Mouse (Mus musculus) midbrain, embryonic 15.5 days (tissue): ENCODE data around the gene Syt1. TPM values are rescaled to one million over a fixed set of nuclear protein-coding genes. Genes with fewer than 3 reads are reported as not detected.

Source experiments
- ATAC-seq: fragments of 200-750 bp; cut with Nextera tagmentation; replicated peaks from 2 replicates; pipeline ENCODE4 v1.8.0; 2017; ENCODE audit warnings: moderate TSS enrichment
- H3K27ac ChIP-seq: fragments of 300-500 bp; sonication (generic); 2 replicates; pipeline ENCODE4 v1.5.1; 2015; ENCODE audit warnings: mild to moderate bottlenecking, inconsistent platforms
- H3K27me3 ChIP-seq: fragments of 300-500 bp; sonication (generic); replicated peaks from 2 replicates; pipeline ENCODE4 v1.6.1; 2015; ENCODE audit warnings: inconsistent platforms
- H3K36me3 ChIP-seq: fragments of 300-500 bp; sonication (generic); replicated peaks from 2 replicates; pipeline ENCODE4 v1.6.1; 2015; ENCODE audit warnings: inconsistent platforms
- H3K4me1 ChIP-seq: fragments of 300-500 bp; sonication (generic); 2 replicates; pipeline ENCODE4 v1.6.1; 2015; ENCODE audit warnings: inconsistent platforms
- H3K4me2 ChIP-seq: fragments of 300-500 bp; sonication (generic); 2 replicates; pipeline ENCODE4 v1.6.1; 2015; ENCODE audit warnings: inconsistent platforms, mild to moderate bottlenecking, moderate library complexity
- H3K4me3 ChIP-seq: fragments of 300-500 bp; sonication (generic); 2 replicates; pipeline ENCODE4 v1.5.1; 2015; ENCODE audit warnings: mild to moderate bottlenecking, inconsistent platforms
- H3K9ac ChIP-seq: fragments of 300-500 bp; sonication (generic); 2 replicates; pipeline ENCODE4 v1.6.1; 2015; ENCODE audit warnings: mild to moderate bottlenecking, inconsistent platforms
- H3K9me3 ChIP-seq: fragments of 300-500 bp; sonication (generic); 2 replicates; pipeline ENCODE4 v1.6.1; 2016; ENCODE audit warnings: inconsistent platforms
- WGBS: fragments of 180-500 bp; shearing (Covaris S2); methylation state at CpG from one replicate; pipeline ENCODE4 v1.1.7; 2015; ENCODE audit warnings: mixed read lengths; 5-methylcytosine and 5-hydroxymethylcytosine counted together
- polyA plus RNA-seq: library from polyadenylated mRNA; unstranded; fragments of >200 nt; fragmentation: Nextera tagmentation; extraction: Ambion mirVana; gene quantifications from 2 replicates; pipeline ENCODE4 v1.2.1, GENCODE M21; 2015

Gene Syt1
- polyA plus RNA-seq, 1 experiment from 2014 or later: 121 TPM

DNA sequence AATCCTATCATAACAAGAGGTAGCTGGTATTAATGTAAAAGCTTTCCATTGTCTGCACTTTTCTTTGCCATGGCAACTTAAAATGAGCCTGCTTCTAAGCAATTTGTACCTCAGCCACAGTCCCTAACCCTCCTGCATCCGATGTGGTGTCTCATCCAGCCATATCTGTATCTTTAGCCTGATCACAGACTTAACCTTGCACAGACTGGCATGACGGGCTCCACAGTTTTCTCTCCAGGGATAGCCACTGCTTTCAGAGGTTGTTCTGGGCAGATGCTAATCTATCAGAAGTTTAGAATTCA, 451.2 kb downstream of the Syt1 start:
- peak; percentile 48; the same call in 1 of the 2 replicates for ATAC-seq
- Histone ChIP-seq H3K4me2 (no peak overlapping the region), H3K9ac (no peak overlapping the region), H3K9me3 (no peaks in the 10 kb centered on the region), H3K36me3 (no peaks in the 10 kb centered on the region), H3K27ac (peak overlapping the region; percentile 46), H3K4me3 (no peak overlapping the region), H3K4me1 (peaks cover 12% of the 10 kb centered on the region), H3K27me3 (no peaks in the 10 kb centered on the region)
- 44% methylated on average over 2 of the region's 2 CpGs for WGBS

DNA sequence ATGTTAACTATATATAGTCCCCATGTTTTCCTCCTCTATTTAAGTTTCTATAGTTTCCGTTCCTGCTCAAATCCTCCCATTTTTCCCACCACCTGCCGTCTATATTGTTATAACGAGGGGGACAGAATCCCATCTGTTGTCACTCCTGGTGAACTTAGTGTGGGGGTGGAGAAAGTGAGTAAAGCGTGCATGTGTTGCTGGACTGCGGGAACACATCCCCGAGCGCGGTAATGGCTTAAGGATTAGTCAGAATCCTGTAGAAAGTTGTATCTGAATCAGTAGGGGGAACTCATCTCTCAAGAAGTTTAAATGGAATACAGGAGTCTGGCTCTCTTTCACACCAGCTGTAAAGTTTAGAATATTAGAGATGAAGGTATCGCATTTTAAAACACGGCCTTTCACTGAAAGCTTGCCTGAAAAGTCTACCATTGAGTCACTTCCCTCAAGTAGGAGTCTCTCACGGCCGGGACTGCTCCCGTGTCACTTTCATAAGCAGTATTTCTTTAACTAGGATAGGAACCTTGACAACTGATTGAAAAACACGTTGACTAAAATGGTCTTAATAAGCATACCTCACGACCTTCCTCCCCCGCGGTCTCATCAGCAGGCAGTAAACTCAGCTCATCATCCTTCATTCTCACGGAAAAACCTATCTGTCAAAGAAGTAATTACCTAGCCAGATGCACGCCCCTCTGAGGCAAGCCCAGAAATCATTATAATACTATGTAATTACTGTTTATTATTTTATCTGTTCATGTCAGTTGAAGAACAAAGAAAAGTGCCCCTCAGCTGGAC, 451.8 kb downstream of the Syt1 start:
- ATAC-seq: peak; percentile 50
- no peaks in the 10 kb centered on the region for H3K27me3 ChIP-seq
- no peak overlapping the region for H3K4me3 ChIP-seq
- no peaks in the 10 kb centered on the region for H3K9me3 ChIP-seq
- 54% methylated on average over 19 of the region's 19 CpGs for WGBS
- H3K4me2 ChIP-seq: no peak overlapping the region
- peak overlapping the region; percentile 46 for H3K27ac ChIP-seq
- no peak overlapping the region for H3K9ac ChIP-seq
- H3K4me1 ChIP-seq: peaks cover 12% of the 10 kb centered on the region
- H3K36me3 ChIP-seq: no peaks in the 10 kb centered on the region

DNA sequence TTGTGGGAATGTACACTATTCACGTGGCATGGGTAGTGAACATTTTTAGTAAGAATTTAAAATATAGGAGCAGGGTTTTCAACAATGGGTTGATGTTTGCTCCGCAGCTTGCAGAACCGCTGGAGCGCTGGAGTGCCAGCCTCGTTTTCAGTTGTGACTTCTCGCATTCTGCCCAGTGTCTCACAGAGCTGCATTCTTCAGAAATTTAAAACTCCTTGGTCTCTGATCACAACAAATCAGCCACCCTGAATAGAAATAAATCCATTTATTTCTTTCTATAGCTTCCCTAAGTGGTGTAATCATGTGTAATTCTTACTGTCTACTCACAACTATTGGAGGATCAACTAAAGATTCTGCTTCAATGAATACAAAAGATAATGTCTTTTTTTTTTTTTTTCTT, 458.2 kb downstream of the Syt1 start:
- ATAC-seq: no peak
- Histone ChIP-seq H3K36me3 (no peaks in the 10 kb centered on the region), H3K27me3 (no peaks in the 10 kb centered on the region), H3K9me3 (no peaks in the 10 kb centered on the region), H3K4me1 (no peaks in the 10 kb centered on the region), H3K4me3 (no peak overlapping the region), H3K4me2 (no peak overlapping the region), H3K27ac (no peak overlapping the region), H3K9ac (no peak overlapping the region)
- 77% methylated on average over 6 of the region's 6 CpGs for WGBS

DNA sequence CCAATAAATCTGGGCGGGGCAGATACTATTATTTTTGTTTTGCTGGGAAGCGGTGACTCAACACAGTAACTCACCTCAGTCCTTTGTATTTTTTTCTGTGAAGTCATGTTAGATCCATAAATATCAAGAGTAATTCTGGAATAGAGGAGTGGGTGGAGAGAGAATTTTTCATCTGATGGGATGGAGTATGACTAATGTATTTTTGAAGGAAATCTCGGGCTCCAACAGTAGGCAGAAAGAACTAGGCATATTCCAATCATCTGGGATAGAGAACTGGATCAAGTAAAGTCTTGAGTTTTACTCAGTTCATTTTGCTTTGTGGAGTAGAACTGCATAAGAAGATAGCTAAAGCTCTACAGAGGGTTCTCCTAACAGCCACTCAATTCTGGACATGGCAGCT, 465.1 kb downstream of the Syt1 start:
- ATAC-seq: no peak

DNA sequence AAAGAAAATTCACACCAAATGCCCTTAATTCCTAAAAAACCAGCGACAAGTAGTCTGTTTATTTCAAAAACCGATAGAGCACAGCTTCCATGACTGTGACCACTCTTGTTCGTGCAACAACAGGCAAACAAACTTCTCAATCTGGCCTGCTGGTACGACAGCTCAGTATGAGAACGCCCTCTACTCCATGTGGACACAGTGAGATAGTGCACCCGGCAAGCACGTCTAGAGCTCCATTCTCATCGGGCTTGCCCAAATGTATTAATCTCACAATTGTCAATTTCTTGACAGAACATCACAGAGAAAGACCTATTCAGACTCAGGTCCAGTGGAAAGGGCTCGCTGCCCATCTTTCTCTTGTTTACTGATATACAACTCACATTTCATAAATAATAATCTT, 469.2 kb downstream of the Syt1 start:
- Histone ChIP-seq H3K36me3 (no peaks in the 10 kb centered on the region), H3K9me3 (no peaks in the 10 kb centered on the region), H3K9ac (no peak overlapping the region), H3K4me3 (no peak overlapping the region), H3K27me3 (no peaks in the 10 kb centered on the region), H3K4me1 (no peaks in the 10 kb centered on the region), H3K27ac (no peak overlapping the region), H3K4me2 (no peak overlapping the region)
- ATAC-seq: no peak
- WGBS: 82% methylated on average over 9 of the region's 9 CpGs

More for the DNA sequence above, 465.1 kb downstream of the Syt1 start:
- Histone ChIP-seq H3K9me3 (no peaks in the 10 kb centered on the region), H3K27ac (no peak overlapping the region), H3K9ac (no peak overlapping the region), H3K4me2 (no peak overlapping the region), H3K36me3 (no peaks in the 10 kb centered on the region), H3K27me3 (no peaks in the 10 kb centered on the region), H3K4me1 (no peaks in the 10 kb centered on the region), H3K4me3 (no peak overlapping the region)
- 91% methylated on average over 3 of the region's 3 CpGs for WGBS

DNA sequence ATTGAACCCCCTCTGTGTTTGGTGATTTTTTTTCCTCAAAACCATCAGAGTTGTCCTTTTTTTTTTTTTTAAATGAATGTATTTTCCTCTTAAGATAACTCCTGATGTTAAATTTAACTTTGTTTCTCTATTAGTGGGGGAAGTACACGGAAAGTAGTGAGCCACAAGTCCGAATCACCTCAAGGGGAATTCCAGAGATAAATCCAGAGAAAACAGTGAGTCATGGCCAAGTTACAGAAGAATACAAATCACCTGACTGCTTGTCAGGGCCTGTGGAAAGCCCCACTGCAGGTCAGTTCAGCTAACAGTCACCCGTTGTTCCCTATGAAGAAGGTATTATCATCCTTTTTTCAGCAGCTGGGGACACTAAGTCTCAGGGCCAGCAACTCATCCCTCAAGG, 472.2 kb downstream of the Syt1 start:
- no peaks in the 10 kb centered on the region for H3K27me3 ChIP-seq
- no peak overlapping the region for H3K9ac ChIP-seq
- no peak for ATAC-seq
- H3K27ac ChIP-seq: no peak overlapping the region
- no peak overlapping the region for H3K4me3 ChIP-seq
- H3K4me2 ChIP-seq: no peak overlapping the region
- H3K36me3 ChIP-seq: no peaks in the 10 kb centered on the region
- no peaks in the 10 kb centered on the region for H3K9me3 ChIP-seq
- WGBS: 94% methylated on average over 3 of the region's 3 CpGs
- H3K4me1 ChIP-seq: no peaks in the 10 kb centered on the region

DNA sequence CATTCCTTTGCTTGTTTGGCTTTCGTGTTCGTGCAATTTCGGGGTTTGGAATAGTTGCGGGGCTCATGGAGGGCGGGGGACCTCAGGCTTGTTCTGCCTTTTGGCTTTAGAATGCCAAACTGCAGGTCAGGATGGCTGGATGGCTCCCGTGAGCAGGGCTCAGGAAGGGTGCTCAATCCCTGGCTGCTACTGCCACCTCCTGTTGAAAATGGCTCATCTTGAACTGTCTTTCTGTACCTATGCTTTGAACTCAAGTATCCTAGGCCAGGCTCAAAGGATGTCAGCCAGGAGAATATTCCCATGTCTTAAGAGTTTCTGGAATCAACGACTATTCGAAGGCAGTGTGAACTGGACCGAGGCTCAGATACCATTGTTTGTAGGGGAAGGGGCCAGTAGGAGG, 473.1 kb downstream of the Syt1 start:
- Histone ChIP-seq H3K4me3 (no peak overlapping the region), H3K4me2 (no peak overlapping the region), H3K27ac (no peak overlapping the region), H3K27me3 (no peaks in the 10 kb centered on the region), H3K4me1 (no peaks in the 10 kb centered on the region), H3K9ac (no peak overlapping the region), H3K9me3 (no peaks in the 10 kb centered on the region), H3K36me3 (no peaks in the 10 kb centered on the region)
- 63% methylated on average over 9 of the region's 9 CpGs for WGBS
- no peak; the same call in 1 of the 2 replicates for ATAC-seq

DNA sequence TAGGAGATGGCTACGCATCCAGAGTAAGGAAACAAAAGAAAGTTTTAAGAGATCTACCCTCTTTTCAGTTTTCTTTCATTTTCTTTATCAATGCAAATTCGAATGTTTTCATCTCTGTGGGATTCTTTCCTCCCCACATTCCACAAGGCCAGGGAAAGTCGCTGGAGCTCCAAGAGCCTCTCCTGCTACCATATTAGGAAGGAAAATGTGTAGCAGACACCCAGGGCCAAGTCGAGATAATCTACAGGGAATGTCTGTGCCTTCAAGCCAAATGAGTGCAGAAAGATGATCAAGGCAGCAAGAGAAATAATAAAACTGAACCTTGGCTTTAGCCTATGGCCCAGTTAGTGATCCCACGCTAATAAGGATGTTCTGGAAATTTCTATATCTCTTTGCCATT, 474.9 kb downstream of the Syt1 start:
- Histone ChIP-seq H3K27me3 (no peaks in the 10 kb centered on the region), H3K36me3 (no peaks in the 10 kb centered on the region), H3K4me1 (0 out of 2 replicates have a peak, but pooled peaks cover 2% of the 10 kb centered on the region), H3K9me3 (no peaks in the 10 kb centered on the region), H3K4me3 (no peak overlapping the region), H3K9ac (no peak overlapping the region), H3K4me2 (no peak overlapping the region), H3K27ac (no peak overlapping the region)
- no peak for ATAC-seq
- WGBS: 41% methylated on average over 5 of the region's 5 CpGs

DNA sequence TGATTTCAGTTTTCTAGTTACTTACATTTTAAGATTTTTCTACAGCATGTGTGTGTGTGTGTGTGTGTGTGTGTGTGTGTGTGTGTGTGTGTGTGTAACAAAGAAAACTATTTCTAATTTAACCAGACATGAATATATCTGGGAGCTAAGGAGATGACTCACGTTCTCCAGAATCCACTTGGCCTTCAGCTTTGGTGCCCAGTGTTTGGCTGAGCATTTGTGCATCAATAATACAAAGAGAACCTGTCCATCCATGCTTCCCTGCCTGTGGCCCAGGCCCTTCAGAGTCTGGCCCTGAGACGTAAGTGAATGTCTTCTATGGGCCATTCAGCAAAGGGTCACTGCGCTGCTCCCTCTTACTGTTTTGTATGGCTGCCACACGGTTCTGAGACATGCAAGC, 476.7 kb downstream of the Syt1 start:
- ATAC-seq: no peak

DNA sequence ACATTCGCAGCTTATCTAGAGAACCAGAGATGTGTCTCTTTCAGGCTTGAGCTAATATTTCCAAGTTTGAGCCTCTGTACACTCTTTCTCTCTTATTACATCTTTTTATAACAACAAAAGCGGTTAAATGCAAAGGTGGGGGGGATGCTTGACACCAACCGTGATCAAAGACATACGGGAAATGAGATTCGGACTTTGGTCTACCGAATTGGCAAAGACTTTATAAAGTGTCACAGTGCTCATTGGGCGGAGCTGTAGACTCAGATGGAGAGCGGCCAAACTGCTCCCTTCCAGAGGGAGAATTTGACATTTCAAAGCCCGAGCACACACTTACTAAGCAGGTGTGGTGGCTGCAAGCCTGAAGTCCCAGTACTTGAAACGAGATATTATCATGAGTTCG, 477.9 kb downstream of the Syt1 start:
- H3K9ac ChIP-seq: no peak overlapping the region
- ATAC-seq: no peak
- H3K9me3 ChIP-seq: no peaks in the 10 kb centered on the region
- no peaks in the 10 kb centered on the region for H3K27me3 ChIP-seq
- 0 out of 2 replicates have a peak, but pooled peaks cover 2% of the 10 kb centered on the region for H3K4me1 ChIP-seq
- no peaks in the 10 kb centered on the region for H3K36me3 ChIP-seq
- 86% methylated on average over 11 of the region's 11 CpGs for WGBS
- no peak overlapping the region for H3K27ac ChIP-seq
- no peak overlapping the region for H3K4me2 ChIP-seq
- H3K4me3 ChIP-seq: no peak overlapping the region

More for the DNA sequence above, 476.7 kb downstream of the Syt1 start:
- H3K36me3 ChIP-seq: no peaks in the 10 kb centered on the region
- no peaks in the 10 kb centered on the region for H3K9me3 ChIP-seq
- H3K4me3 ChIP-seq: no peak overlapping the region
- H3K27ac ChIP-seq: no peak overlapping the region
- H3K9ac ChIP-seq: no peak overlapping the region
- WGBS: 75% methylated on average over 4 of the region's 4 CpGs
- no peak overlapping the region for H3K4me2 ChIP-seq
- H3K27me3 ChIP-seq: no peaks in the 10 kb centered on the region
- H3K4me1 ChIP-seq: 0 out of 2 replicates have a peak, but pooled peaks cover 2% of the 10 kb centered on the region

DNA sequence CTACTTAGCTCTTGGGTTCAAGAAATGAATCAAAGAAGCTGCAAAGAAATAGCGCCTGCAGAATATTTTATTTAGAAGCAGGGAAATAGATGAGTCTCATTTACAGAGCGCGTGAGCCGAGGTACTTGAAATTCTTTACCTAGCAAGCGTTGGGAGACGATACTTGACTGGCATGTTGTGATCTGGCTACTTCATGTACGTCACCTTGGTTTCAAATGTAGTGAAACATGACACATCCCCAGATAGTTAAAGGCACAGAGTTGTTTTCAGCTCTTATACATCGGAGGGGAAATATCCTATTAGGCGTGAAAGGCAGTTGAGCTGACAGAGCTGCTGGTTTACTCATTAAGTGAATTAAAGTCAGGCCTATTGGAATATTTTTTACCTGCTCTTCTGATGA, 478.5 kb downstream of the Syt1 start:
- Histone ChIP-seq H3K9me3 (no peaks in the 10 kb centered on the region), H3K9ac (no peak overlapping the region), H3K36me3 (no peaks in the 10 kb centered on the region), H3K4me2 (no peak overlapping the region), H3K4me3 (no peak overlapping the region), H3K27ac (no peak overlapping the region), H3K4me1 (0 out of 2 replicates have a peak, but pooled peaks cover 2% of the 10 kb centered on the region), H3K27me3 (no peaks in the 10 kb centered on the region)
- ATAC-seq: no peak
- 68% methylated on average over 9 of the region's 9 CpGs for WGBS

DNA sequence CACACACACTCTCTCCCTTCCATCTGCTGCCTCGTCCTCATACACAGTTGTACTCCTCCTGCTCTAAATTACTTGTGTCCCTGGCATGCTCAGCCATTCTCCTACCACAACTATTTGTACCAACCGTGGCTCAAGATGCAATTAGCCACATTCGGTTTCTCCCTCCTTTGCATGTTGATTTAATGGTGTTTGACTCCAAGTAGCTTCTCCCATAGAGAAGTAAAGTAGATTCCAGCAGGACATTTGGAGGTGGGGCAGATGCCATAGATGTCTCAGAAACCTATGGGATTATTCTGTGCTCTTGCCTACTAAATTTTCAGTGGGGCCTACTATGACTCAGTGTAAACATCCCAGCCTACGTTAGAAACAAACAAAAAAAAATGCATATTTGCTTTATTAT, 479.1 kb downstream of the Syt1 start:
- Histone ChIP-seq H3K4me2 (no peak overlapping the region), H3K27me3 (no peaks in the 10 kb centered on the region), H3K9ac (no peak overlapping the region), H3K27ac (no peak overlapping the region), H3K9me3 (no peaks in the 10 kb centered on the region), H3K36me3 (no peaks in the 10 kb centered on the region), H3K4me1 (0 out of 2 replicates have a peak, but pooled peaks cover 2% of the 10 kb centered on the region), H3K4me3 (no peak overlapping the region)
- no peak for ATAC-seq
- 35% methylated on average over 4 of the region's 4 CpGs for WGBS

DNA sequence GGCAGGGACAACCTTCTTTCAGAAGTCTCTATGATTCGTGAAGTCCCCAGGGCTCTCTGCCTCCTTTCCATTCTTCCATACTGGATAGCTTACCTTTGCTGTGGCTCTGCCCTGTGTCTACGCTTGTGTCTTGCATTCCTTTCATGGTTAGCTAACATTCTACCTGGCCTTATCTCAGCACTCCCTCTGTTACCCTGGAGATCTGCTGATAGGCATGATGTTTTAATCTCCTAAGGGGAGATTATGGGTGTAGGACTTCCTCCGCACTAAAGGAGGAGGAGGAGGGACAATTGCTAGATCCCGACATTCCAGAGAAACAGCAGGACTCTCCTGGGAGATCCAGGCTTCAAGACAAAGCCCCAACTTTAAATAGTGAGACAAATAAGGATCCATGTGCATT, 479.7 kb downstream of the Syt1 start:
- H3K36me3 ChIP-seq: no peaks in the 10 kb centered on the region
- no peak overlapping the region for H3K9ac ChIP-seq
- no peak for ATAC-seq
- no peaks in the 10 kb centered on the region for H3K27me3 ChIP-seq
- H3K27ac ChIP-seq: no peak overlapping the region
- 28% methylated on average over 4 of the region's 4 CpGs for WGBS
- H3K4me3 ChIP-seq: no peak overlapping the region
- H3K9me3 ChIP-seq: no peaks in the 10 kb centered on the region
- H3K4me2 ChIP-seq: no peak overlapping the region
- H3K4me1 ChIP-seq: 0 out of 2 replicates have a peak, but pooled peaks cover 2% of the 10 kb centered on the region
